Mouse (Mus musculus) liver, embryonic 14.5 days (tissue): ENCODE results near the gene Kank3.

Source experiments
- CTCF ChIP-seq: IDR thresholded peaks from 2 replicates; pipeline ENCODE4 v1.5.1; 2016; ENCODE audit warnings: antibody characterized with exemption, low read depth, control low read depth
- EP300 ChIP-seq: IDR thresholded peaks from 2 replicates; pipeline ENCODE4 v1.6.1; 2016; ENCODE audit warnings: antibody characterized with exemption, low read depth

- TF ChIP-seq CTCF (no peak), EP300 (no peak)
Observed at GRCm38 (mm10) chr17:33829561-33829960, 19.2 kb downstream of the Kank3 start.
